Mouse (Mus musculus) T-cell, adult 2 months (primary cell): Measurements from ENCODE around the gene Sp1.

ENCODE experiments used
- DNase-seq: peaks from one replicate; pipeline ENCODE4 v3.0.0; 2022; ENCODE audit warnings: low spot score

The Sp1 gene

GRCm38 (mm10) chr15:102399229-102400221 is 6.4 kb upstream of the Sp1 start:
- DNase-seq, result peak; percentile 65

- DNase-seq, result no peak
These were observed 5.4 kb upstream of the Sp1 start for GRCm38 (mm10) chr15:102400476-102401045.

GRCm38 (mm10) chr15:102401278-102401677 is 4.7 kb upstream of the Sp1 start:
- DNase-seq, result no peak

DNA sequence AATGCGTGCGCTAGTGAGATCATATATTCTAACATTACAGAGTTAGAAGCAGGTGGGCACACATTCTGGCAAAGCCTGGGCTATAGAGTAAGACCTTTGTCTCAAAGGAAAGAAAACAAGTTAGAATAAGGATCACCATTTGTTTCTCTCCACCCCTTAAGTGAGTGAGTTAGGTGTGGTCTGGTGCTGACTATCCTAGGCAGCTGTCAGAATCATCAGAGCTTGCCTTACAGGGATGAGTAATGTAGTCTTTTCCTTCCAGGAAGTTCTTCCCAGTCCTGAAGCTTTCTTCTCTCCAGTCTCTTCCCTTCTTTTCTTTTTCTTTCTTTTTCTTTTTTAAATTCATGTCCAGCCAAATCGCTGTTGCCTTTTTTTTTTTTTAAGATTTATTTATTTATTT is 3.7 kb upstream of the Sp1 start:
- DNase-seq, result no peak

DNA sequence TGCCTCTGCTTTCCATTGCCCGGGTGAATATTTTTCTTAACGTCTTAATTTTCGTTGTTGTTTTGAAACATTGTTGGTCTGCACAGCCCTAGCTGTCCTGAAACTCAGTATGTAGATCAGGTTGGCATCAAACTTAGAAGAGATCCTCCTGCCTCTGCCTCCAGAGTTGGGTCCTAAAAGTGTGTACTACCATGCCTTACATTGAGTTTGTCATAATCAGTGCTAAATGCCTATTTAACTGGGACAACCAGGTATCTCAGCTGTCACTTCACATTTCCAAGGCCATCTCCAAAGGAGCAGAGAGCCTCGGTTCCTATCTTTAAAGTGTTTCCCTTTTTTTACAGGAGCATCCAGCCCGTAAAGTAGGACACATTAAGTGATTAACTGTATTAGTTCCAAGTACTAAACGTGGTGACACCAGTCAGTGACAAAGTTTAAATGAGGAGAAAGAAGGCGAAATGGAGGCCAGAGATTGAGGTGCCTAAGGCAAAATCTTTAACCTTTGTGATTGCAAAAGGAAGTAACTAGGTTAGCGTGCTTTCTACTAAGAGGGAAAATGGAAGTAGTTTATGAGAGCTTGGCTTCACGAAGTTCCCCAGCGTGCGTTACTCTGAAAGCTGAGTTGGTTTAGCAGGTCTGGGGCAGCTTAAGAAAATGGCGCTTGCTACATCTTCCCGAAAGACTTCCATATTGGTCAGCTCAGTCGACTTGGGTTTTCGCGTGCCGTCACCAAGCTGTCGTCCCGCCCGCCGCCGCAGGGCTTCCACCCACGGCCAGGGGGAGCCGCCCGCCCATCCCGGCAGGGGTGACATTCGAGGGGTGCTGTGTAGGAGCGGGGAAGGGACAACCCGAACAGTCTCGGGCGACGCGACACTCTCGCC is 1.1 kb upstream of the Sp1 start:
- DNase-seq, result no peak

GRCm38 (mm10) chr15:102406196-102406911 is 411 bp downstream of the Sp1 start:
- peak; percentile 55 for DNase-seq

DNA sequence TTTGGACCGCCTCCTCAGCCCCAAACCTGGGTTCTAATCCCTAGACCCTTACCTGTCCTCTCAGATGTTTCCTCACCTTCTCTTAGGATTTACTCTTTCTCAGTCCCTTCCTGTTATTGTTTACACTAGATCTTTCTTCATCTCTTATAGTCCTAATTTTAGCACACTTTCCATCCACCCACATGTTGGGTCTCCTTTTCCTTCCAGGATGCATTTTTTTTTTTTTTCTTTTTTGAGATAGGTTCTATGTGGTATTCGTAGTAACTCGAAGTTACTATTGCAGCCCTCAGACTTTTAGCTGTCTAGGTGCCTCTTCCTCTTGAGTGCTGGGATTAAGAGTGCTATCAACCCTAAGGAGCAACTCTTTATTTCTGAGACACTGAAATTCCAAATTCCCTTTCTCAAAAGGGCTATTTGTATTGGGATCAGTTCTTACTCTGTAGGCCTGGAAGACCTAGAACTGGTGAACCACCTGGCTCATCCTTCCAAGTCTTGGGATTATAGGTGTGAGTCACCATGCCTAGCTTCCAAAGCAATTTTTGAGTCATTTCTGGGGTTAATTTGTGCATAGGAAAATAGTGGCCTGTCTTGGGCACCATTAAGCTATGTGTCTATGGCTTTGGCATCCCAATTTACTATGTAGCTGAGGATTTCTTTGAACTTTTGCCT is 1.1 kb downstream of the Sp1 start:
- DNase-seq, result no peak

DNA sequence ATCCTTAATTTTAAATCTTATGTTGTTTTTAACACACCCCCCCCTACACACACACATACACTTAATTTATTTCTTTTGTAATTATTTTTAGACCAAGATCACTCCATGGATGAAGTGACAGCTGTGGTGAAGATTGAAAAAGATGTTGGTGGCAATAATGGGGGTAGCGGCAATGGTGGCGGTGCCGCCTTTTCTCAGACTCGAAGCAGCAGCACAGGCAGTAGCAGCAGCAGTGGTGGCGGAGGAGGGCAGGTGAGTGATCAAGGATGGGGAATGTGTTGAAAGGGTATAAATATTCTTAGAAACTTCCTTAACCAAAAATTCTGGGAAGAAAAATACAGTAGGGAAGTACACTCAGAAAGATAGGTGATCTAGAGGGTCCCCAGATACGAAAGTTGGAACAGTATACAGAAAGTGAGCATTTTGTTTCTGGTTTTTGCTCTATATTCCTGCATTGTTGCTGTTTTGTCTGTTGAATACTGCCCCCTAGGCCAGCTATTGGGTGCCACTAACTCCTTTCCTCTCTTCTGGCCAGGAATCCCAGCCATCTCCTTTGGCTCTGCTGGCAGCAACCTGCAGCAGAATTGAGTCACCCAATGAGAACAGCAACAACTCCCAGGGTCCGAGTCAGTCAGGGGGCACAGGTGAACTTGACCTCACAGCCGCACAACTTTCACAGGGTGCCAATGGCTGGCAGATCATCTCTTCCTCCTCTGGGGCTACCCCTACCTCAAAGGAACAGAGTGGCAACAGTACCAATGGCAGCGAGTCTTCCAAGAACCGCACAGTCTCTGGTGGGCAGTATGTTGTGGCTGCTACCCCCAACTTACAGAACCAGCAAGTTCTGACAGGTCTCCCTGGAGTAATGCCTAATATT is 2.0 kb downstream of the Sp1 start:
- no peak for DNase-seq

GRCm38 (mm10) chr15:102408558-102409130 is 2.7 kb downstream of the Sp1 start:
- DNase-seq, result no peak

DNA sequence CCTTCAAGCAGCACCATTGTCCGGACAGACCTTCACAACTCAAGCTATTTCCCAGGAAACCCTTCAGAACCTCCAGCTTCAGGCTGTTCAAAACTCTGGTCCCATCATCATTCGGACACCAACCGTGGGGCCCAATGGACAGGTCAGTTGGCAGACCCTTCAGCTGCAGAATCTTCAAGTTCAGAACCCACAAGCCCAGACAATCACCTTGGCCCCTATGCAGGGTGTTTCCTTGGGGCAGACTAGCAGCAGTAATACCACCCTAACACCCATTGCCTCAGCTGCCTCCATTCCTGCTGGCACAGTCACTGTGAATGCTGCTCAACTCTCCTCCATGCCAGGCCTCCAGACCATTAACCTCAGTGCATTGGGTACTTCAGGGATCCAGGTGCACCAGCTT is 3.3 kb downstream of the Sp1 start:
- DNase-seq, result no peak

GRCm38 (mm10) chr15:102411077-102411476 is 5.1 kb downstream of the Sp1 start:
- DNase-seq, result no peak

DNA sequence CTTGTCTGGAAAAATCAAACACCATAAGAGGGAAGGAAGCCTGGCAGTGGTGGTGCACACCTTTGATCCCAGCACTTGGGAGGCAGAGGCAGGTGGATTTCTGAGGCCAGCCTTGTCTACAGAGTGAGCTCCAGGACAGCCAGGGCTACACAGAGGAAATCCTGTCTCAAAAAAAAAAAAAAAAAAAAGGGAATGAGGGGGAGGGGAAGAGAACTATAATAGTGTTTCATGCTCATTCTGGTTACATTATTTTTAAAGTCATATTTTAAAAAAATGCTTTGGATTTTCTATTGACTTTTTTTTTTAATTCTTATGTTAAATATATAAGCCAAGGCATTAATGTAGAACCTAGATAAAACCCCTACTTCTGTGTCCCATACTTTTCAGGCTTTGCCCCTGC is 7.7 kb downstream of the Sp1 start:
- DNase-seq, result no peak

DNA sequence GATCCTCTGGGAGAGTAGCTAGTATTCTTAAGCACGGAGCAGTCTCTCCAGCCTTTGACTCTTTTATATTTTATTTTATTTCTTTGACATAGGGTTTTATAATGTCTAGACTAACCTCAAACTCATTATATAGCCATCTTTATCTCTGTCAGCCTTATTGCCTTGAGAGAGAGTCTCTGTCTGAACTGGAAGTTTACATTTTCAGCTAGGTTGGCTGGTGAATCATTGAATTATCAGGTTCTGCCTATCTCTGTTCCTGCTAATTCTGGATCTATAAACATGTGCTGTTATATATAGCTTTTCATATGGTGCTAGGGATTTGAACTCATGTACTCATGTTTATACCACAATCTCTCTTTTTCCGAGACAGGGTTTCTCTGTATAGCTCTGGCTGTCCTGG is 11.6 kb downstream of the Sp1 start:
- no peak for DNase-seq

- no peak for DNase-seq
These were observed 15.0 kb downstream of the Sp1 start for GRCm38 (mm10) chr15:102420986-102421385.

- DNase-seq, result peak; percentile 53
These were observed 15.5 kb downstream of the Sp1 start for GRCm38 (mm10) chr15:102421437-102421836.

DNA sequence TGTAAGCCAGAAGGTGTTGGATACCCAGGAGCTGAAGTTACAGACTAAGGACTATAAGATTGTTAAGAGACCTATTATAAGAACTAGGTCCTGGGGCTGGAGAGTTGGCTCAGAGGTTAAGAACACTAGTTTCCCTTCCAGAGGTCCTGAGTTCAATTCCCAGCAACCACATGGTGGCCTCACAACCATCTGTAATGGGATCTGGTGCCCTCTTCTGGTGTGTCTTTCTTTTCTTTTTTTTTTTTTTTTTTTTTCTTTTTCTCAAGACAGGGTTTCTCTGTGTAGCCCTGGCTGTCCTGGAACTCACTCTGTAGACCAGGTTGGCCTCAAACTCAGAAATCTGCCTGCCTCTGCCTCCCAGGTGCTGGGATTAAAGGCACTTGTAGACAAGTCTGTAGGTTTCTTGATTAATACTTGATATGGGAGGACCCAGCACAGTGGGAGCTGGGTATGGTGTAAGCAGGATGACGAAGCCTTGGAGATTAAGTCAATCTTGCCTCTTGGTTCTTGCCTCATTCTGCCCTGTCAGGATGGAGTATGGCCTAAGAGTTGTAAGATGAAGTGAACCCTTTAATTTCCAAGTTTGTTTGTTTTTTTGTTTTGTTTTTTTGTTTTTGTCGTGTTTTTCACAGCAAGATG is 17.8 kb downstream of the Sp1 start:
- DNase-seq, result no peak

DNA sequence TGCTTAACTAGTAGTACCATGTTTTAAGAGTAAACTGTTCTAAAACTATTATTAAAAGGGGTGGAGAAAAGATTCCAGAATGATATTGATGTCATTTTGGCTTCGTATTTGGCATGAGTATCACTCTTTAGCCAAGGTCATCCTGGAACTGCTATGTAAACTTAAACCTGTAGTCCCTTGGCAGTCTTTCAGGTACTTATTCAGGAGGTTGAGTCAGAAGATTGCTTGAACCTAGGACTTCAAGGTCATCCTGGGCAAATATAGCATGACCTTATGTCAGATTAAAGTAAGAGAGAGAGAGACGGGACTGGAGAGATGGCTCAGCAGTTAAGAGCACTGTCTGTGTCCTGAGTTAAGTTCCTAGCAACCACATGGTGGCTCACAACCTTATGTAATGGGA is 18.7 kb downstream of the Sp1 start:
- no peak for DNase-seq

DNA sequence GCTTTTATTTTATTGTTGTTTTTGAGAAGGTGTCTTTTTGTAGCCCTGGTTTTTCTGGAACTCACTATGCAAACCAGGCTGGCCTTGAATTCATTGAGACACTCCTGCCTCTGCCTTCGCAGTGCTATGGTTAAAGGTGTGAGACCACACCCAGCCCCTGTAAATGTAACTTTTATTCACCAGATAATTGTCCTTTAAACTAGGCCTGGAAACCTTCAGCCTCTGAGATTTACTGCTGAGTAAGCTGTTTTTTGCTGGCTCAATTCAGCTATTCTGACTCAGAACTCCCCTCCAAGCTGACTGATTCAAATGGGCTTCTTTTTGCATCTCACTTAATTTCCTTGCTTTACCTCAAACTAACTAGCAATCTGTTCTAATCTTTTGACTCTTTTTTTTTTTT is 21.0 kb downstream of the Sp1 start:
- no peak for DNase-seq

DNA sequence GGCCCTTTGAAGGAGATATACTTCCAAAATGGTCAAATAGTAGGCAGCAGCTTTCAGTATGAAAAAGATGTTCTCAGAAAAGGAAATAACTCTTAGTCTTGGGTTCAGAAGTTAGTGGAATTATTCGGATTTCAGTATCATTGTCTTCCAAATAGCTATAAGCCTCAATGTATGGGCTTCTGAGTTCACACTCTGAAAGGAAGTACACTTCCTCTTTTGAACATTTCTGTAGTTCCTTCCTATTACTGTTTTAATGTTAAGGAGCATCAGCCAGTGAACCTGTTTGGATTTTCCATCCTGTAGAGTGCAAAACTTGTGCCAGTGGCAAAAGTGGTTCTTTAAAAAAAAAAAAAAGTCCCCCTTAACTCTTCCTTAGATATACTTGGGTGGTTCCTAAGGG is 26.1 kb downstream of the Sp1 start:
- no peak for DNase-seq
